In the genomic region with DNA sequence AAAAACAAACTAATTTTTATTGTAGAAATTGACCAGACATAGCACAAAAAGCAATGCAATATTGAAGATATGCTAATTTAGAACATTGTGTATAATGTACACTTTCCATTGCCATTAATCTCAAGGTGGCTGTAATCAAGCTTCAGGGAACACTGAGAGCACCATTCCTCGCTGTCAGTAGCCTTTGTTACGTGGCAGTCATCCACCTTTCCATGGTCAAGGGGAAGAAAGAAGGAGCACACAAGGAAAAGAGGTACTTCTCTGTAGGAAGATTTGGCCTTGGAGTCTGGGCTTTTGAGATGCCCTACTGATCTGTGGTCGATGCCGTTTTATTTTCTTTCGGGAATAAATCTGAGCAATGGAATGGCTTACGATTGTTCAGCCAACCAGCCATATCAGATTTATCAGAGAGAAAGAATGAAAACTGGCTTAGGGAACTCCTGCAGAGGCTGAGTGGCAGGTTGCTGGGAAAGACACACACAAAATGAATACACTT, we compare ENCODE assay signal across 19 mouse cellular contexts. TPM values are rescaled to one million over a fixed set of nuclear protein-coding genes. Genes with fewer than 3 reads are reported as not detected.
A peak's percentile ranks its signal among the peaks of the same experiment; 100 is the strongest.
DNase-seq lines count a peak whose midpoint lies in the region; ATAC-seq lines count a peak whose summit lies in the region.
"Had no signal": no experiment of that assay in that cellular context is flagged by ENCODE, and none has a peak within 500 bp of the region (broad histone marks: within the 10 kb centered on the region; RNA-seq: fewer than 3 reads in every experiment).

No protein-coding gene starts in this region.

- no peaks in the 10 kb centered on the region for H3K27me3 ChIP-seq in heart, embryonic 12.5 days (replicated peaks)
- no peaks in the 10 kb centered on the region; the same call in 1 of the 2 replicates for H3K27me3 ChIP-seq in neural tube, embryonic 12.5 days (replicated peaks)
- H3K27me3 ChIP-seq in midbrain, embryonic 11.5 days (ENCODE audit: control insufficient read depth, insufficient read depth, low read length), result no peaks in the 10 kb centered on the region; the same call in 1 of the 2 replicates
- H3K27me3 ChIP-seq in neural tube, embryonic 15.5 days (replicated peaks), result no peaks in the 10 kb centered on the region

- H3K4me3 ChIP-seq in heart, embryonic 12.5 days, result no peak overlapping the region
- no peak overlapping the region for H3K4me3 ChIP-seq in neural tube, embryonic 12.5 days
- no peak overlapping the region for H3K4me3 ChIP-seq in midbrain, embryonic 11.5 days (ENCODE audit: low read depth, low read length)
- 0 out of 2 replicates have a peak overlapping the region, but pooled peaks have one; percentile 8 for H3K4me3 ChIP-seq in neural tube, embryonic 15.5 days (replicated peaks)

- no peak overlapping the region for H3K9ac ChIP-seq in heart, embryonic 12.5 days
- H3K9ac ChIP-seq in neural tube, embryonic 12.5 days, result no peak overlapping the region
- H3K9ac ChIP-seq in midbrain, embryonic 11.5 days (ENCODE audit: low read length), result no peak overlapping the region
- H3K9ac ChIP-seq in neural tube, embryonic 15.5 days (replicated peaks), result no peak overlapping the region

- DNase-seq in heart, adult 18-20 months, result no peak
- DNase-seq in neural tube, embryonic 10.5 days (ENCODE audit: extremely low spot score, low spot score), result no peak
- DNase-seq in midbrain, embryonic 11.5 days (ENCODE audit: low spot score, missing footprints), result peak; percentile 83
- no peak for DNase-seq in adrenal gland, postnatal 25 days
- DNase-seq: adrenal gland, adult 2 months; cerebellum, adult 8-10 months; kidney, postnatal 10 days; lung, adult 18-20 months; lung, postnatal 4 days; thymus, postnatal 25 days had no signal

- H3K36me3 ChIP-seq in heart, embryonic 12.5 days, result no peaks in the 10 kb centered on the region
- no peaks in the 10 kb centered on the region for H3K36me3 ChIP-seq in neural tube, embryonic 12.5 days
- H3K36me3 ChIP-seq in midbrain, embryonic 11.5 days (ENCODE audit: control insufficient read depth, insufficient read depth, low read length), result no peaks in the 10 kb centered on the region
- H3K36me3 ChIP-seq in neural tube, embryonic 15.5 days, result no peaks in the 10 kb centered on the region

- 59% methylated on average over 6 of the region's 6 CpGs for WGBS in heart, embryonic 12.5 days
- 63% methylated on average over 6 of the region's 6 CpGs for WGBS in neural tube, embryonic 12.5 days
- WGBS in midbrain, embryonic 11.5 days, result 34% methylated on average over 6 of the region's 6 CpGs
- WGBS in neural tube, embryonic 15.5 days, result 41% methylated on average over 6 of the region's 6 CpGs

- no peaks in the 10 kb centered on the region for H3K9me3 ChIP-seq in heart, embryonic 12.5 days (replicated peaks)
- H3K9me3 ChIP-seq in neural tube, embryonic 12.5 days, result no peaks in the 10 kb centered on the region
- no peaks in the 10 kb centered on the region for H3K9me3 ChIP-seq in midbrain, embryonic 11.5 days (ENCODE audit: control insufficient read depth, low read length)
- no peaks in the 10 kb centered on the region for H3K9me3 ChIP-seq in neural tube, embryonic 15.5 days (replicated peaks)

- no peak for ATAC-seq in heart, embryonic 12.5 days (ENCODE audit: insufficient number of reproducible peaks, low FRiP score)
- no peak for ATAC-seq in neural tube, embryonic 12.5 days (ENCODE audit: low FRiP score, low read depth)
- ATAC-seq in midbrain, embryonic 11.5 days (ENCODE audit: low FRiP score), result no peak
- no peak for ATAC-seq in neural tube, embryonic 15.5 days (ENCODE audit: low FRiP score)
- no peak for ATAC-seq in erythroblast, adult 5-6 weeks (replicated peaks; ENCODE audit: low FRiP score, poor library complexity, severe bottlenecking)
- ATAC-seq: CD4-positive, CD25-positive, alpha-beta regulatory T cell, adult 4 months; intestine, embryonic 16.5 days had no signal

- no peak overlapping the region for H3K27ac ChIP-seq in heart, embryonic 12.5 days (ENCODE audit: poor library complexity, severe bottlenecking)
- no peak overlapping the region for H3K27ac ChIP-seq in neural tube, embryonic 12.5 days
- H3K27ac ChIP-seq in midbrain, embryonic 11.5 days (ENCODE audit: low read depth, low read length), result no peak overlapping the region
- H3K27ac ChIP-seq in neural tube, embryonic 15.5 days (replicated peaks), result no peak overlapping the region

- H3K4me2 ChIP-seq in heart, embryonic 12.5 days, result peak overlapping the region; percentile 57
- H3K4me2 ChIP-seq in neural tube, embryonic 12.5 days (replicated peaks), result peak overlapping the region; percentile 27; the same call in 1 of the 2 replicates
- H3K4me2 ChIP-seq in midbrain, embryonic 11.5 days, result peak overlapping the region; percentile 22; the same call in 1 of the 2 replicates
- peak overlapping the region; percentile 40 for H3K4me2 ChIP-seq in neural tube, embryonic 15.5 days

- H3K4me1 ChIP-seq in heart, embryonic 12.5 days (replicated peaks), result peaks cover 8% of the 10 kb centered on the region; the same call in 1 of the 2 replicates
- H3K4me1 ChIP-seq in neural tube, embryonic 12.5 days, result peaks cover 5% of the 10 kb centered on the region
- peaks cover 11% of the 10 kb centered on the region for H3K4me1 ChIP-seq in midbrain, embryonic 11.5 days (ENCODE audit: control insufficient read depth, insufficient read depth, low read length)
- H3K4me1 ChIP-seq in neural tube, embryonic 15.5 days, result peaks cover 28% of the 10 kb centered on the region

RNA-seq across cellular contexts. Expression of a gene that starts 4.6 kb away (rescaled TPM):
- polyA plus RNA-seq in heart, embryonic 12.5 days (2016; fragmentation: Nextera tagmentation; extraction: Ambion mirVana), result 12.8 and 13.6 TPM in 2 replicates
- 10 to 100 TPM; 11.4 to 12.4 TPM for total RNA-seq in heart, adult 18-20 months (2021)
- 8.8 and 9.4 TPM in 2 replicates for polyA plus RNA-seq in neural tube, embryonic 12.5 days (2016; fragmentation: Nextera tagmentation; extraction: Ambion mirVana)
- polyA plus RNA-seq in midbrain, embryonic 11.5 days (2014; fragmentation: Nextera tagmentation; extraction: Ambion mirVana), result 7.0 and 8.6 TPM in 2 replicates
- 12.1 and 12.8 TPM in 2 replicates for polyA plus RNA-seq in neural tube, embryonic 15.5 days (2015; fragmentation: Nextera tagmentation; extraction: Ambion mirVana)
- 0.81 and 0.94 TPM in 2 replicates for total RNA-seq in adrenal gland, postnatal 25 days (2021)
- total RNA-seq in erythroblast, adult 5-6 weeks (2015; ENCODE audit: low replicate concordance), result not detected in 2 replicates
- total RNA-seq in erythroblast, adult 5-6 weeks (2017; ENCODE audit: low replicate concordance), result under 0.01 TPM in 2 replicates
- total RNA-seq: granulocyte monocyte progenitor cell, adult 5-6 weeks; MEL; monocyte, adult 5-6 weeks had no signal
- polyA plus RNA-seq: CD4-positive, CD25-positive, alpha-beta regulatory T cell, adult 4 months; intestine, embryonic 16.5 days had no signal
